Mouse (Mus musculus) adrenal gland (tissue): ENCODE data around the gene Chd4.

Experiments
- intact Hi-C: fragments of 180-260 bp; cut with DNase I; formaldehyde crosslinking; loops from one replicate; pipeline ENCODE4 v1.15.1; 2025

Chd4 gene

DNA sequence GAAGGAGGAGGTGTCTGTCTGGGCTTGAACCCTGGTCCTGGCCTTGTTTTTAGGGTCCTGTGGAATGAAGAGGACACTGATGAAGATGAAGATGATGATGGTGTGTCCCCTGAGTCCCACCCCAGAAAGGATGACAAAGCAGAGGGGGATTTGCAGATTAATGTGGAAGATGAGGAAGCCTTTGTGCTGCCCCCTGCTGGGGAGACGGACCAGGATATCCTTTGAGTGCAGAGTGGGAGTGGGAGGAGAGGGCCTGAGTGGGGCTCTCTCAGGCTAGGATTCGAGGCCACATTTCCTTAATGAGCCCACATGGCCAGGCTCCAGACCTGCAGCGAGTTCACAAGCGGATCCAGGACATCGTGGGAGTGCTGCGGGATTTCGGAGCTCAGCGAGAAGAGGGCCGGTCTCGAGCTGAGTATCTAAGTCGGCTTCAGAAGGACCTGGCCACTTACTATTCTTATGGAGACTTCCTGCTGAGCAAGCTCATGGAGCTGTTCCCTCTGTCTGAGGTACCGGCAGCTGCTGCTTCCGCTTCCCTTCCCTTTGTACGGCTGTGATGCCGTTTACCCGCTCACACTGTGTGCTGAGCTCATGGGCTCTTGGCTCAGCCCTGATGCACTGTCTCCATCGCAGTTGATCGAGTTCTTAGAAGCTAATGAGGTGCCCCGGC, 41.4 kb downstream of the Chd4 start:
- intact Hi-C loops, result no loop called here

DNA sequence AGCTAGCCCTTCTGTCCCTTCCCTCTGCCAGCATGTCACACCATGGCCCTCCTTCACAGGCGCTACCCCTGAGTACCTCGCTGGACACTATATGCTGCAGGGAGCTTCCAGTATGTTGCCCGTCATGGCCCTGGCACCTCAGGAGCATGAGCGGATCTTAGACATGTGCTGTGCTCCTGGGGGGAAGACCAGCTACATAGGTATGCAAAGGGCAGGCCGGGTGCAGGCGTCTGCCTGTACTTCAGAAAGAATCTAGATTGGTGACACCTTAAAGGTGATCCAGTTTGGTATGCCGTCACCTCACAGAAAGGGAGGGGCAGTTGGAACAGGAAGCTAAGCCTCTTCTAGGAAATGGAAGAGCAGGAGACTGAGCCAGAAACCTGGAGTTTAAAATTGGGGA, 44.0 kb downstream of the Chd4 start:
- intact Hi-C loops, result loop anchor here (10.0 kb wide), 1 partner anchor 215 kb away; no protein-coding TSS in a partner anchor

DNA sequence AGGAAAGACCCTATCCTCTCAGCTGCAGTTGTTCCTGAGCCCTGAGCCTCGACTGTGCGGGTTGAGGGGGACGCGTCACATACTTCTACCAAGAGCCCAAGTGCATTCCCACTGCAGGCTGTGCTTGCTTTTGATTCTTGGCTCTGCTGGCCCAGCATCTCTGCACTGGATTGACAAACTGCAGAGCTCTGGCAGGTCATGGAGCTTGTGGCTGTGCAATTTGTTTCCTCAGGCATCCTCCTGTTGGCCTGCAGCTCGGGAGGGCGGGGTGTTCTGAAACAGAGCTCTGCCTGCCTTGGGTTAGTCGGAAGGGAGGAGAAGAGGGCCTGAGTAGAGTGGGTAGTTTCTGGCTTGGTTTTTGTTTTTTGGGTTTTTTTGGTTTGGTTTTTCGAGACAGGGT, 46.7 kb downstream of the Chd4 start:
- intact Hi-C loops, result loop anchor here (10.0 kb wide), 1 partner anchor 212 kb away; no protein-coding TSS in a partner anchor

DNA sequence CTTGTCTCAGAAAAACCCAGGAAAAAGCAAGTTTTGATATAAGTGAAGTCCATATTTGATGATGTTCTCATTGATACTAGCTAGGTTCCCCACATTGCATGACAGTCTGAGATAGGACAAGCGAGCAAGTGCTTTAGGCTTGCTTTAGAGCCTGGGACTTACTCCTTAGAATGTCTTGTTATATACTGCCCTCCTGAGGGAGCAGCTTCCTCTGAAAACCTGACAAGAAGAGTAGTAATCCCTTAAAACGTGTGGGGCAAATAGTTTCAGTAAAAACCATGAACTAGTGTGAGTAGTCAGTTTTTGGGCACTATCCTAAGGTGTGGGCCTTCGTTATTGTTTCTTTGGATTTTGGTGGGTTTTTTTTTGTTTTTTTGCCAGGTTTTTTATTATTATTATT, 47.3 kb downstream of the Chd4 start:
- intact Hi-C loops, result loop anchor here (10.0 kb wide), 1 partner anchor 212 kb away; no protein-coding TSS in a partner anchor

DNA sequence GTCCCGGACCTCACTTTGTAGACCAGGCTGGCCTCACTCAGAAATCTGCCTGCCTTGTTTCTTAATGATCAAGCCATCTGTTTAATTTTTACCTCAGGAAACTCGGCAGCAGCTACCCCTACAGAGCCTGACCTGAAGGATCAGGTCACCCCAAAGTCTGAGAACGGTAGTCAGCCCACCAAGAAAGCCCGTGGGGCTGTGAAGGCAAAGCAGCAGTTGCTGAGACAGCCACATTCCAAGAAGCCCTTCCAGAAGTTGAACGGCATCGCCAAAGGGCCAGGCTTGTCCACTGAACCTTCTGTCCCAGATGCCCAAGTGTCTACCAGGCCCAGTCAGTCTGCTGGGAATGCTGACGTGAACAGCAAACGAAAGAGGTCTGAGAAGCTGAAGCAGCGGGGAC, 48.1 kb downstream of the Chd4 start:
- intact Hi-C loops, result loop anchor here (10.0 kb wide), 1 partner anchor 211 kb away; no protein-coding TSS in a partner anchor

DNA sequence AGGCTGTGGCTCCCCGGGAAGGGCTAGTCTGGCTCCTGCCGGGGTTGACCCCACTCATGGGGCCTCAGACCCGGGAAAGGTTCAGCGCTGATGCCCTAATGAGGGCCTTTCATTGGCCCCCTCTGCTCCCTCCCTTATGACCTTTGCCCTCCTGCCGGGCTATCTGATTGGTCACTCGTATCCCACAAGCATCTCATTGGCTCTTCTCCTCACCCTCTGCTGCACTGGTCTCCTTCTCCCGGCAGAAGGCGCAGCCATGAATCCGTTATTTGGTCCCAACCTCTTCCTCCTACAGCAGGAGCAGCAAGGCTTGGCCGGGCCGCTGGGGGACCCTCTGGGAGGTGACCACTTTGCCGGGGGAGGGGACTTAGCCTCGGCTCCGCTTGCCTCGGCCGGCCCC, 49.2 kb downstream of the Chd4 start, which contains the start of gene Iffo1:
Gene Iffo1, plus strand, starts transcription at position 241 of the 400 bp plus-strand sequence.
- intact Hi-C loops, result loop anchor here (5.0 to 10.0 kb wide), 3 partner anchors 47 to 210 kb away; partner anchors contain the start of genes Mrpl51 and Ncapd2

DNA sequence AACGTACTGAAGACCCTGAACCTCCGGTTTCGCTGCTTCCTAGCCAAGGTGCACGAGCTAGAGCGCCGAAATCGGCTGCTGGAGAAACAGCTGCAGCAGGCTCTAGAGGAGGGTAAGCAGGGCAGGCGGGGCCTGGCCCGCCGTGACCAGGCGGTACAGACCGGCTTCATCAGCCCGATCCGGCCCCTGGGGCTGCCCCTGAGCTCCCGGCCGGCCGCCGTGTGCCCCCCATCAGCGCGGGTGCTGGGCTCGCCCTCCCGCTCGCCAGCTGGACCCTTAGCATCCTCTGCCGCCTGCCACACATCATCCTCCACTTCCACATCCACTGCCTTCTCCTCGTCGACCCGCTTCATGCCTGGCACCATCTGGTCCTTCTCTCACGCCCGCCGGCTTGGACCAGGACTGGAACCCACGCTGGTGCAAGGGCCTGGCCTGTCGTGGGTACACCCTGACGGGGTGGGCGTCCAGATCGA, 49.7 kb downstream of the Chd4 start:
- intact Hi-C loops, result loop anchor here (5.0 to 10.0 kb wide), 3 partner anchors 47 to 209 kb away; partner anchors contain the start of genes Mrpl51 and Ncapd2

DNA sequence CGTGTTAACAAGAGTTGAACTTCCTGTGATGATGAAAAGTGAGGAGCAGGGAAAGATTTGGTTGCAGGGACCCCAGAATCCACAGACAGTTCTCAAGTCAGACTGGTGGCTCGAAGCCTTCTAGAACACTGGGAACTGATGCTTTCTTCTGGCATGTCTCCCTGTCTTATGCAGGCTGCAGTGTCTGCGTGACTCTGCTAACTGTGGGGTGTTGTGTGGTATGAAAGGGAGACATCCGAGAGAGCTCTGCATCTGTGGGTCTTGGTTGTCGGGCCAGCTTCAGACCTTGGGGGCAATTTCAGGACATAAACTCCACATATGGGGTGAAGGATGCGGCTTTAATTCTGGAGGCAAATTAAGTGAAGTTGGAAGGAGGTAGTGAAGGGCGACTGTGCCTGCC, 50.4 kb downstream of the Chd4 start:
- intact Hi-C loops, result loop anchor here (5.0 to 10.0 kb wide), 3 partner anchors 46 to 209 kb away; partner anchors contain the start of genes Mrpl51 and Ncapd2

DNA sequence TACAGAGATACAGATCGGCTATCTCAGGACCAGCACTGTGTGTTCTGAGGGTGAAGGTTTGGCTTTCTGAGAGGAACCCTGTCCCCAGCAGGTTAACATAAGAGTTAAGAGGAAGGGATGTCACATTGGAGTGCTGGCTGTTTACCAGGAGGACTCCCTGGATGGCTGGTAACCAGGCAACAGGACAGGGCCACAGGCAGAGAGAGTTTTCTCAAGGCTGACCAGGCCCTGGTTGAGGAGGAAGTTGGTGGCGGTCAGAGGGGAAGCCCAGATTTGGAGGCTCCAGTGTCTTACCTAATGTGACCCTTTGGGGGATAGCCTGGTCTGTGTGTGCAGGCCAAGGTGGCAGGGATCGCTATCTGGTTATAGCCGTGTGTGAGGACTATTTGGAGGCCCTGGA, 51.0 kb downstream of the Chd4 start:
- intact Hi-C loops, result loop anchor here (5.0 to 10.0 kb wide), 3 partner anchors 46 to 208 kb away; partner anchors contain the start of genes Mrpl51 and Ncapd2

DNA sequence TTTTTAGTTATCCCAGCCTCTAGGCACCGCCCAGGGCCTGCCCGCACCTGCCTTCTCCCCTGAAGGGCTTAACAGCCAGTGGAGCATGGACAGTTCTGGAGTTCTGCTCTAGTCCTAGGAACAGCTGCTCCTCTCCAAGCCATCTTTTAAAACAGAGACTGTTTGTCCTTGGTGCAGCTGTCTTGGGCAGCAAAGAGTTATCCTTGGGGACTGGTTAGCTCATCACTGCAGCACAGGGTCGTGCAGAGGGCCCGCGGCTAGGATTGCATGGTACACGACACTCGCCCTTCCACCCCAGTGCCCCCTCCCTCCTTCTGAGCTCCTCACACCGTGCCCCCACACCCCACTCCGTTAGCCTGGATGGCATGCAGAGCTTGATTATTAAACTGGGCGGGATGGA, 51.5 kb downstream of the Chd4 start:
- intact Hi-C loops, result loop anchor here (5.0 to 10.0 kb wide), 3 partner anchors 45 to 207 kb away; partner anchors contain the start of genes Mrpl51 and Ncapd2

DNA sequence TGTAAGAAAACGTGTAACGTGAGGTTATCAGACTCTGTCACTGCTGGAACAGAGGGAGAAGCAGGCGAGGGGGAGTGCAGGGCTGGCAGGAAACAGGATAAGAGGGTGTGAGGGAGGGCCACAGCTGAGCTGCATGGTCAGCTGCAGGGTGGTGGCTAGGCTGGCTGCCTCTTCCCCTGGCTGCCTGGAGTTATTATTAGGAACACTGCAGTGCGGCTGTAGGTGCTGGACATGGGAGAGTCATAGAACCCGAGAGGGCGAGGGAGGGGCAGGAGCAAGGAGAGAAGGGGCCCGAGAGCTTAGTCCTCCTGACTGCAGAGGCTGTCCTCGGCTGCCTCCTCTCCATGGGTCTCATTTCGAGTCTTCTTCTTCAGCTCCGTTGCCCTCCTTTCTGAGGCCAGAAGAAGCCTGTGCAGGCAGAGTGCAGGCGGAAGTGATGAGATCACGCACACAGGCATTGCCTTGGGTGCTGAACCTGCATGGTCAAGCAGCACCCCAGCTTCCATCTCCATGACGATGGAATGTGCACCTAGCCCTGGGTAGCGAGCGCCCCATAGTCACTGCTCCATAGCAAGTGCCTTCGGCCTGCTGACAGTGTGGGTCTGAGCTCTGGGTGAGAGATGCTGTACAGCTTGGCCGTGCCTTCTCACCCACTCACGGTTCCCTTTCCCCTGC, 52.6 kb downstream of the Chd4 start:
- intact Hi-C loops, result loop anchor here (5.0 to 10.0 kb wide), 3 partner anchors 44 to 206 kb away; partner anchors contain the start of genes Mrpl51 and Ncapd2

DNA sequence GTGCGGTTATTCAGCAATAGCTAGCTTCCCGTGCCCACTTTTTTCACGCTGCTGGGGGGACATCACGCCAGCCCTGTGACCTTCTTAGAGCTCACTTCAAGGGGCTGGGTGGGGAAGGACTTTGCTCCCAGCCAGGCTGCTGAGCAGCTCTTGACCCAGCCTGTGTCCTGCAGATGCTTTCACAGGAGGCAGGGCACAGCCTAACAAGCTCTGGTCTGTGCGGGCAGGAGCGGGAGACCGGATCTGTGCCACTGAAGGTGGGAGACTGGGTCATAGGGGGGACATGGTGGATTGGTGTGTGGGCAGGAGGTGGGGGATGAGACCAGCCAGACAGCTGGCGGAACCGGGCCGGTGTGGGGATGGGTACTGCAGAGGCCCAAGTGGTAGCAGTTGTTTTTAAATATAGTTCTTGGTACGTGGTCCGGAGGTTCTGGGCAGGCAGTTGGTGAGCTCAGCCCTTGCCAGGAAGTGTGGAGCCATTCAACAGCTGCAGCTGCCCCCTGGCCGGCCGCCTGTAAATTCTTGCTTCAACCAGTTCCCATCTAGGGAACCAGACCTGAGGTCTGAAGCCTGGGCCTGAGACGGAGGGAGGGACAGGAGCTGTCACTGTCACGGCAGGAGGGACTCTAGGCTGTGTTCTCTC, 53.3 kb downstream of the Chd4 start:
- intact Hi-C loops, result loop anchor here (5.0 to 10.0 kb wide), 3 partner anchors 43 to 206 kb away; partner anchors contain the start of genes Mrpl51 and Ncapd2

DNA sequence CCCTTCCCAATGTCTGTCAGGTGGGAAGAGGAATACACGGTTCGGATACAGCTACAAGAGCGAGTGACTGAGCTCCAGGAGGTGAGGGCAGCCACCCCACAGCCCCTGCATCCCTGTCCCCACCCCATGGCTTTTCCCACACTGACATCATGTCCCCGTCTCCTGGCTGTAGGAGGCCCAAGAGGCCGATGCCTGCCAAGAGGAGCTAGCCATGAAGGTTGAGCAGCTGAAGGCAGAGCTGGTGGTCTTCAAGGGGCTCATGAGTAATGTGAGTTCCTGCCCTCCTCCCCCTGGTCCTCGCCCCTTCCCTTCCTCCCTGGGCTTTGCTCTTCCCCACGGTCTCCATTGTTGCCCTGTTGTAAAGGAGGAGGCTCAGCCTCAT, 53.8 kb downstream of the Chd4 start:
- intact Hi-C loops, result loop anchor here (5.0 to 10.0 kb wide), 3 partner anchors 43 to 205 kb away; partner anchors contain the start of genes Mrpl51 and Ncapd2

DNA sequence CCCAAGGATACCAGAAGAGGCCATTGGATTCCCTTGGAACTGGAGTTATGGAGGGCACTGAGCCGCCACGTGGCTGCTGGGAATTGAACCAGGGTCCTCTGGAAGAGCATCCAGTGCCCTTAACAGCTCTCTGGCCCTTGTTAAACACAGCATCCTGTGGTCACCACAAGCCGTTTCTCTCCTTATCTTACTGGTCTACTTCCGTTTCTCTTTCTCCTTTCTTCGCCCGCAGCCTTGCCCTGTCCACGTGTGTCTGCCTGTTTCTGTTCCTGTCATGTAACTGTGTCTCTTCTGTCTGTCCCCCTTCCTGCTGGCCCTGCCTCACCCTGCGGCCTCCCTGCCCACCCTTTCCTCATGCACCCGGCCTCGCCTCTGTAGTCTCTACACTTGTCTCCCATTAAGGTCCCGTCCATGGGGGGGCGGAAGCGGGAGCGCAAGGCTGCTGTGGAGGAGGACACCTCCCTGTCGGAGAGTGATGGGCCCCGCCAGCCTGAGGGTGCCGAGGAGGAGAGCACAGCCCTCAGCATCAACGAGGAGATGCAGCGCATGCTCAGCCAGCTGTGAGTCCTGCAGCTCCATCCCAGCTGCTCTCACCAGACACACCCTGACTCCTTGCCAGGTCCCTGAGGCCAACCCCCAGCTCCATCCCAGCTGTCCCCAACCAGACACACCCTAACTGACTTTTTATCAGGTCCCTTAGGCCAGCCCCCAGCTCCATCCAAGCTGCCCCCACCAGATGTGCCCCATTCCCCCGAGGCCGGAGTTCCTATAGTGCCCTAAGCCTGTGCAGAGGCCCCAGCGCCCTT, 56.6 kb downstream of the Chd4 start:
- intact Hi-C loops, result no loop called here

DNA sequence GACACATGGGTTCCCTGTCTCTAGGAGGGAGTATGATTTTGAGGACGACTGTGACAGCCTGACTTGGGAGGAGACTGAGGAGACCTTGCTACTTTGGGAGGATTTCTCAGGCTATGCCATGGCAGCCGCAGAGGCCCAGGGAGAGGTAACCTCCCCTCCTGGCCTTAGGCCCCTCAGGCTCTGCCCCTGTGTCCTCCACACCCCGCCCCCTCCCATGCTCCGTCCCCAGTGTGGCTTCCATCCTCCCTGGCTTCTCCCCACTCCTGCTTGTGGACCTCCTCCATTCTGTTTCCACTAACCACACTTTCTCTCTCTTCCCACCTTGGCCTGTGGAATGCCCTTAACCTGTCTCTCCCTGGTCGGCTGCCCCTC, 57.2 kb downstream of the Chd4 start:
- intact Hi-C loops, result no loop called here

DNA sequence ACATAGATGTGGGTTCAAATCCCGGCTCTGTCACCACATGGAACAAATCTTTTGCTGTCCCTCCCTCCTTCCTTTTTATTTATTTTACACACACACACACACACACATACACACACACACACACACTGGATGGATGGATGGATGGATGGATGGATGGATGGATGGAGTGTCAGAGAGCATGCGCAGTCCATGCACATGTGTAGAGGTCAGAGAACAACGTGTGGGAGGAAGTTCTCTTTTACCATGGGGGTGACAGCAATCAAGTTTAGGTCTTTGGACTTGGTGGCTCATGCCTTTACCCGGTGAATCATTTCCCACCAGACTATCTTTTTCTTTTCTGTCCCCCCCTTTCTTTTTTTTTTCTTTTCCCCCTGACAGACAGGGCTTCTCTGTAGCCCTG, 57.9 kb downstream of the Chd4 start:
- intact Hi-C loops, result no loop called here

DNA sequence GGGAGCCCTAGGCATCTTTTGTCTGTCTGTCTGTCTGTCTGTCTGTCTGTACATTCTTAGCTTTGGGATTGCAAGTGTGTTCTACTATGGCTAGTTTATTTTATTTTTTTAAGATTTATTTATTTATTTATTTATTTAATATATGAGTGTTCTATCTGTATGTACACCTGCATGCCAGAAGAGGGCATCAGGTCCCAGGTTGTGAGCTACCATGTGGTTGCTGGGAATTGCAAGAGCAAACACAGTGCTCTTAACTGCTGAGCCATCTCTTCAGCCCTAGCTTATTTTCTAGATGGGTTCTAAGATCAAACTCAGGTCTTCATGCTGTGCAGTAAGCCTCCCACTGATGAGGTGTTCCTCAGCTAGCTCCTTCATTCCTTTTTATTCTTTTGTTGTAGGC, 58.8 kb downstream of the Chd4 start:
- intact Hi-C loops, result no loop called here

DNA sequence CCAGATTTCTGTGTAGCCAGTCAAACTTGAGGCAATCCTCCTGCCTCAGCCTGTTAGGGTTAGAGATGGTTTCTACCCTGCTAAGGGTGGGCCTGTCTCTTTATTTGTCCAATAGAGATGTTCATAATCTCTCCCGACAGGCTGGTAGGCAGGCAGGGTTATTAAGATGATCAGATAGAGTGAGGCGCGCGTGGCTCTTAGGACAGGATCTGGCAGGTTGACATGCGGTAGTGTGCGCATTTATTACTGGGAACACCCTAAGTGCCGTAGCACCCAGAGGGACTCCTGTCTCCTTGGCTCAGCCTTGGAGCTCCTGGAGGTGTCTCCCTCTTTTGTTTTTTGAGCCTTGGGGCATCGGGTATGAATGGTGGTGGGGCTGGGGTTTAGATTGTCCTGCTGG, 59.5 kb downstream of the Chd4 start:
- intact Hi-C loops, result no loop called here

DNA sequence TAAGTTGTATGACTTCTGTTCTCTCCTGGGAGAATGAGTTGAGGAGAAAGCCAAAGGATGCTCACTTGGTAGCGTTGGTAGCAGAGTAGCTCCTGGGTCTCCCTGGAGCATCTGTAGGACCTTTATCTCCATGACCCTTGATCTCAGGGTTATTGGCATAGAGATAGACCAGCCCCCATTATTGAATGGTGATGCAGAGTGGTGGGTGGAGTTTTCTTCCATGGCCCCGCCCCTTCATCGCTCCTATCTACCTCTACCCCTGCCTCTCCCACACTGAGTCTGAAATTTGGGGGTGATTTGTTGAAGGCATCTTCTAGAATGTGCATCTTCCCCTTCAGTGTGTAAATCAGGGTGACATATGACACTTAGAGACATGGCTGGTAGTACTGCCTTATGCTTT, 60.7 kb downstream of the Chd4 start:
- intact Hi-C loops, result no loop called here

DNA sequence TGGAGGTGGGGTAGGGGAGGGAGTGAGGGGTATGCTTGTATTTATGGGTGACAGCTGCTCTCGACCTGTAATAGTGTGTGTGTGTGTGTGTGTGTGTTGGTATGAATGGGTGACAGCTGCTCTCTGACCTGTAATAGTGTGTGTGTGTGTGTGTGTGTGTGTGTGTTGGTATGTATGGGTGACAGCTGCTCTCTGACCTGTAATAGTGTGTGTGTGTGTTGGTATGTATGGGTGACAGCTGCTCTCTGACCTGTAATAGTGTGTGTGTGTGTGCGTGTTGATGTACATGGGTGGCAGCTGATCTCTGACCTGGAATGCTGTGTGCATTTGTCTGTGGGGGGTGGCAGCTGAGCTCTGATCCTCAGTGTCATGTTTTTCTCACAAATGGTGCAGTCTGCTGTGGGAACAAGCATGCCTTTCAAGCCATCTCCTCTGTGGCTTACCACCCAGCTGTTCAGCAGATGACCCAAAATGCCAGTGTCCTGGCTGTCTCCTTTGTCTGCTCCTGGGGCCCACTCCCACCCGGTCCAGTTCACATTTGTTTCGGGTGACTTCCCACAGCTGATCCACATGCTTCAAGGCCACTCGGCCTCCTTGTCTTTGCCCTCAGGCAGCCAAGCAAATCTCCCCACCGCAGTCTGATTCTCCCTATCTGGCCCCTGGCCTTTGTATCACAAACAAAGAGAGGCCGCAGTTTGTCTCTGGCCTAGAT, 61.3 kb downstream of the Chd4 start:
- intact Hi-C loops, result no loop called here
